Mouse (Mus musculus) testis, postnatal 14 days (tissue): ENCODE results near the gene Tnip1.

Experiments
- DNase-seq: peaks from one replicate; pipeline ENCODE4 v3.0.0; 2021; ENCODE audit warnings: low spot score

The Tnip1 gene

GRCm38 (mm10) chr11:54878893-54879292 is 83.8 kb downstream of the Tnip1 start:
- DNase-seq: no peak

- no peak for DNase-seq
These were observed 86.7 kb downstream of the Tnip1 start for GRCm38 (mm10) chr11:54876031-54876430.

GRCm38 (mm10) chr11:54871831-54872537 is 90.7 kb downstream of the Tnip1 start:
- no peak for DNase-seq

GRCm38 (mm10) chr11:54869318-54869717 is 93.4 kb downstream of the Tnip1 start:
- DNase-seq: no peak

GRCm38 (mm10) chr11:54868445-54868844 is 94.3 kb downstream of the Tnip1 start:
- no peak for DNase-seq

GRCm38 (mm10) chr11:54867903-54868434 is 94.7 kb downstream of the Tnip1 start:
- DNase-seq: no peak

GRCm38 (mm10) chr11:54867049-54867385 is 95.7 kb downstream of the Tnip1 start:
- DNase-seq: peak; percentile 48

GRCm38 (mm10) chr11:54866119-54867048 is 96.3 kb downstream of the Tnip1 start, which contains the start of gene Hint1:
Gene Hint1 (plus strand): TSS chr11:54866383.
- peak; percentile 91 for DNase-seq

GRCm38 (mm10) chr11:54865330-54866085 is 97.2 kb downstream of the Tnip1 start:
- no peak for DNase-seq

- DNase-seq: no peak
These were observed 99.8 kb downstream of the Tnip1 start for GRCm38 (mm10) chr11:54862621-54863520.

- DNase-seq: no peak
These were observed 101.0 kb downstream of the Tnip1 start for GRCm38 (mm10) chr11:54861471-54862420.
